Mouse (Mus musculus) spleen, adult 2 months (tissue): ENCODE results near the gene Trak2.

Experiments used
- CTCF ChIP-seq: fragments of 200-500 bp; IDR thresholded peaks from 2 replicates; pipeline ENCODE4 v1.5.1; 2011; ENCODE audit warnings: mild to moderate bottlenecking, inconsistent platforms; ENCODE audit not compliant: insufficient read depth, insufficient read length, insufficient replicate concordance; ENCODE audit errors: extremely low read depth
- POLR2A ChIP-seq: fragments of 200-500 bp; IDR thresholded peaks from 2 replicates; pipeline ENCODE4 v1.6.1; 2011; ENCODE audit warnings: low read depth, low read length, inconsistent platforms

- TF ChIP-seq POLR2A (no peak), CTCF (no peak)
Observed at GRCm38 (mm10) chr1:58951841-58952240, 21.4 kb downstream of the Trak2 start.
